Mouse (Mus musculus): ENCODE measurements around the gene Rftn1. TPM values are rescaled to one million over a fixed set of nuclear protein-coding genes. Genes with fewer than 3 reads are reported as not detected.

Gene Rftn1
- polyA plus RNA-seq, 1 experiment from 2014 or later = 7.6 TPM

GRCm38 (mm10) chr17:50000580-50000979 is 189.9 kb downstream of the Rftn1 start:
- peaks cover 24% of the 10 kb centered on the region for H3K4me1 ChIP-seq (replicated peaks)
- 90% methylated on average over 3 of the region's 3 CpGs for WGBS
- no peak overlapping the region for H3K27ac ChIP-seq
- H3K9me3 ChIP-seq = 0 out of 2 replicates have a peak, but pooled peaks cover 3% of the 10 kb centered on the region
- no peak overlapping the region for H3K4me3 ChIP-seq
- no peaks in the 10 kb centered on the region for H3K36me3 ChIP-seq
- peaks cover 25% of the 10 kb centered on the region; the same call in 1 of the 2 replicates for H3K27me3 ChIP-seq (ENCODE audit: insufficient read depth, poor library complexity, severe bottlenecking)
- DNase-seq (ENCODE audit: low spot score) = no peak

GRCm38 (mm10) chr17:49996626-49997152 is 193.8 kb downstream of the Rftn1 start:
- Histone ChIP-seq H3K4me1 (replicated peaks) (peaks cover 21% of the 10 kb centered on the region; the same call in 1 of the 2 replicates), H3K4me3 (no peak overlapping the region), H3K27me3 (ENCODE audit: insufficient read depth, poor library complexity, severe bottlenecking) (no peaks in the 10 kb centered on the region; the same call in 1 of the 2 replicates), H3K36me3 (no peaks in the 10 kb centered on the region), H3K27ac (peak overlapping the region; percentile 57), H3K9me3 (0 out of 2 replicates have a peak, but pooled peaks cover 3% of the 10 kb centered on the region)
- DNase-seq (ENCODE audit: low spot score) = peak; percentile 15
- 63% methylated on average over 5 of the region's 5 CpGs for WGBS

GRCm38 (mm10) chr17:49996097-49996496 is 194.4 kb downstream of the Rftn1 start:
- peak overlapping the region; percentile 57 for H3K27ac ChIP-seq
- H3K27me3 ChIP-seq (ENCODE audit: insufficient read depth, poor library complexity, severe bottlenecking) = no peaks in the 10 kb centered on the region; the same call in 1 of the 2 replicates
- H3K4me1 ChIP-seq (replicated peaks) = peaks cover 21% of the 10 kb centered on the region; the same call in 1 of the 2 replicates
- H3K9me3 ChIP-seq = 0 out of 2 replicates have a peak, but pooled peaks cover 3% of the 10 kb centered on the region
- no peak overlapping the region for H3K4me3 ChIP-seq
- no peaks in the 10 kb centered on the region for H3K36me3 ChIP-seq
- WGBS = 82% methylated on average over 6 of the region's 6 CpGs
- no peak for DNase-seq (ENCODE audit: low spot score)

GRCm38 (mm10) chr17:49995226-49995625 is 195.2 kb downstream of the Rftn1 start:
- Histone ChIP-seq H3K4me3 (no peak overlapping the region), H3K36me3 (no peaks in the 10 kb centered on the region), H3K9me3 (0 out of 2 replicates have a peak, but pooled peaks cover 3% of the 10 kb centered on the region), H3K27me3 (ENCODE audit: insufficient read depth, poor library complexity, severe bottlenecking) (no peaks in the 10 kb centered on the region; the same call in 1 of the 2 replicates), H3K27ac (no peak overlapping the region), H3K4me1 (replicated peaks) (peaks cover 21% of the 10 kb centered on the region; the same call in 1 of the 2 replicates)
- DNase-seq (ENCODE audit: low spot score) = no peak
- 87% methylated on average over 3 of the region's 3 CpGs for WGBS

GRCm38 (mm10) chr17:49993631-49994030 is 196.8 kb downstream of the Rftn1 start:
- no peaks in the 10 kb centered on the region; the same call in 1 of the 2 replicates for H3K27me3 ChIP-seq (ENCODE audit: insufficient read depth, poor library complexity, severe bottlenecking)
- no peak for DNase-seq (ENCODE audit: low spot score)
- 0 out of 2 replicates have a peak overlapping the region, but pooled peaks have one; percentile 64 for H3K27ac ChIP-seq
- peaks cover 21% of the 10 kb centered on the region; the same call in 1 of the 2 replicates for H3K4me1 ChIP-seq (replicated peaks)
- H3K9me3 ChIP-seq = no peaks in the 10 kb centered on the region
- H3K4me3 ChIP-seq = no peak overlapping the region
- 54% methylated on average over 3 of the region's 3 CpGs for WGBS
- H3K36me3 ChIP-seq = no peaks in the 10 kb centered on the region

- no peaks in the 10 kb centered on the region for H3K9me3 ChIP-seq
- peaks cover 21% of the 10 kb centered on the region; the same call in 1 of the 2 replicates for H3K4me1 ChIP-seq (replicated peaks)
- H3K36me3 ChIP-seq = no peaks in the 10 kb centered on the region
- no peak overlapping the region for H3K27ac ChIP-seq
- no peak for DNase-seq (ENCODE audit: low spot score)
- 81% methylated on average over 11 of the region's 11 CpGs for WGBS
- H3K27me3 ChIP-seq (ENCODE audit: insufficient read depth, poor library complexity, severe bottlenecking) = no peaks in the 10 kb centered on the region; the same call in 1 of the 2 replicates
- H3K4me3 ChIP-seq = no peak overlapping the region
Observed at GRCm38 (mm10) chr17:49992625-49993603, 197.6 kb downstream of the Rftn1 start.

GRCm38 (mm10) chr17:49989583-49989982 is 200.9 kb downstream of the Rftn1 start:
- H3K4me3 ChIP-seq = no peak overlapping the region
- DNase-seq (ENCODE audit: low spot score) = no peak
- no peaks in the 10 kb centered on the region for H3K36me3 ChIP-seq
- no peak overlapping the region for H3K27ac ChIP-seq
- peaks cover 15% of the 10 kb centered on the region; the same call in 1 of the 2 replicates for H3K4me1 ChIP-seq (replicated peaks)
- 67% methylated on average over 8 of the region's 8 CpGs for WGBS
- no peaks in the 10 kb centered on the region for H3K9me3 ChIP-seq
- H3K27me3 ChIP-seq (ENCODE audit: insufficient read depth, poor library complexity, severe bottlenecking) = no peaks in the 10 kb centered on the region; the same call in 1 of the 2 replicates

- H3K36me3 ChIP-seq = no peaks in the 10 kb centered on the region
- H3K27ac ChIP-seq = no peak overlapping the region
- H3K4me3 ChIP-seq = no peak overlapping the region
- no peaks in the 10 kb centered on the region for H3K9me3 ChIP-seq
- 0 out of 2 replicates have a peak, but pooled peaks cover 4% of the 10 kb centered on the region for H3K4me1 ChIP-seq (replicated peaks)
- H3K27me3 ChIP-seq (ENCODE audit: insufficient read depth, poor library complexity, severe bottlenecking) = no peaks in the 10 kb centered on the region
- no peak for DNase-seq (ENCODE audit: low spot score)
- 90% methylated on average over 6 of the region's 6 CpGs for WGBS
Observed at GRCm38 (mm10) chr17:49987095-49987494, 203.4 kb downstream of the Rftn1 start.

GRCm38 (mm10) chr17:49983478-49983877 is 207.0 kb downstream of the Rftn1 start:
- no peak for DNase-seq (ENCODE audit: low spot score)
- 80% methylated on average over 5 of the region's 5 CpGs for WGBS
- peaks cover 9% of the 10 kb centered on the region; the same call in 1 of the 2 replicates for H3K9me3 ChIP-seq

GRCm38 (mm10) chr17:49982611-49983390 is 207.7 kb downstream of the Rftn1 start:
- DNase-seq (ENCODE audit: low spot score) = no peak
- WGBS = 79% methylated on average over 6 of the region's 6 CpGs

More at GRCm38 (mm10) chr17:49983478-49983877, 207.0 kb downstream of the Rftn1 start:
- Histone ChIP-seq H3K27ac (no peak overlapping the region), H3K36me3 (0 out of 2 replicates have a peak, but pooled peaks cover 4% of the 10 kb centered on the region), H3K27me3 (ENCODE audit: insufficient read depth, poor library complexity, severe bottlenecking) (no peaks in the 10 kb centered on the region), H3K4me3 (no peak overlapping the region), H3K4me1 (replicated peaks) (0 out of 2 replicates have a peak, but pooled peaks cover 4% of the 10 kb centered on the region)

GRCm38 (mm10) chr17:49981591-49981990 is 208.9 kb downstream of the Rftn1 start:
- Histone ChIP-seq H3K4me1 (replicated peaks) (0 out of 2 replicates have a peak, but pooled peaks cover 4% of the 10 kb centered on the region), H3K27ac (no peak overlapping the region), H3K9me3 (peaks cover 9% of the 10 kb centered on the region; the same call in 1 of the 2 replicates), H3K4me3 (no peak overlapping the region), H3K36me3 (0 out of 2 replicates have a peak, but pooled peaks cover 4% of the 10 kb centered on the region), H3K27me3 (ENCODE audit: insufficient read depth, poor library complexity, severe bottlenecking) (no peaks in the 10 kb centered on the region)
- WGBS = 80% methylated on average over 4 of the region's 4 CpGs
- DNase-seq (ENCODE audit: low spot score) = no peak

More at GRCm38 (mm10) chr17:49982611-49983390, 207.7 kb downstream of the Rftn1 start:
- H3K4me3 ChIP-seq = no peak overlapping the region
- H3K9me3 ChIP-seq = peaks cover 9% of the 10 kb centered on the region; the same call in 1 of the 2 replicates
- H3K27me3 ChIP-seq (ENCODE audit: insufficient read depth, poor library complexity, severe bottlenecking) = no peaks in the 10 kb centered on the region
- 0 out of 2 replicates have a peak overlapping the region, but pooled peaks have one; percentile 16 for H3K27ac ChIP-seq
- H3K4me1 ChIP-seq (replicated peaks) = 0 out of 2 replicates have a peak, but pooled peaks cover 4% of the 10 kb centered on the region
- H3K36me3 ChIP-seq = 0 out of 2 replicates have a peak, but pooled peaks cover 4% of the 10 kb centered on the region
